Comparison of ENCODE assay signal across 12 mouse cellular contexts in genomic region chr4:57280888-57281287, GRCm38 (mm10). TPM values are rescaled to one million over a fixed set of nuclear protein-coding genes. Genes with fewer than 3 reads are reported as not detected.
A peak's percentile ranks its signal among the peaks of the same experiment; 100 is the strongest.
DNase-seq lines count a peak whose midpoint lies in the region; TF ChIP-seq lines count a peak whose summit lies in the region.
"Had no signal": no experiment of that assay in that cellular context is flagged by ENCODE, and none has a peak within 500 bp of the region (broad histone marks: within the 10 kb centered on the region; RNA-seq: fewer than 3 reads in every experiment).

No protein-coding gene starts in this region.

- no peaks in the 10 kb centered on the region for H3K27me3 ChIP-seq in cerebellum, adult 2 months (ENCODE audit: control insufficient read depth, insufficient read depth, low read length)
- H3K27me3 ChIP-seq: embryonic facial prominence, embryonic 15.5 days; limb, embryonic 13.5 days; neural tube, embryonic 13.5 days; Patski had no signal

- TF ChIP-seq POLR2A in cerebellum, adult 2 months (IDR thresholded peaks at IDR 0.05; ENCODE audit: borderline replicate concordance, insufficient read depth, low read length) = no peak

- peak; percentile 47 for DNase-seq in urinary bladder, postnatal 25 days (ENCODE audit: low spot score)
- DNase-seq in urinary bladder, adult 18-20 months (ENCODE audit: low spot score in 2 of 2) = no peak
- peak; percentile 74 to 80 for DNase-seq in cerebellum, adult 2 months
- peak; percentile 69 to 74 for DNase-seq in gastrocnemius, postnatal 36 days
- no peak for DNase-seq in natural killer cell, adult 2 months (ENCODE audit: low spot score in 2 of 2)
- DNase-seq in kidney, postnatal 10 days = no peak
- no peak for DNase-seq in embryo, embryonic 9.5 days (ENCODE audit: extremely low spot score)
- DNase-seq: right cerebral cortex, postnatal 25 days had no signal

- H3K27ac ChIP-seq in cerebellum, adult 2 months (ENCODE audit: insufficient read depth, low read length) = no peak overlapping the region
- H3K27ac ChIP-seq: embryonic facial prominence, embryonic 15.5 days; limb, embryonic 13.5 days; neural tube, embryonic 13.5 days had no signal

- no peak overlapping the region for H3K4me3 ChIP-seq in cerebellum, adult 2 months (replicated peaks; ENCODE audit: insufficient read depth, low read depth, low read length)
- H3K4me3 ChIP-seq: embryonic facial prominence, embryonic 15.5 days; limb, embryonic 13.5 days; neural tube, embryonic 13.5 days had no signal

- WGBS in cerebellum, adult 2 months = 11% methylated on average over 5 of the region's 5 CpGs

- intact Hi-C loops in gastrocnemius, postnatal 36 days (cut with DNase I) = no loop called here

- no peak for TF ChIP-seq CTCF in cerebellum, adult 2 months (IDR thresholded peaks at IDR 0.05; ENCODE audit: borderline replicate concordance, insufficient read depth, low read depth, low read length)

- peaks cover 10% of the 10 kb centered on the region for H3K4me1 ChIP-seq in cerebellum, adult 2 months (ENCODE audit: control insufficient read depth, insufficient read depth, low read length)
- H3K4me1 ChIP-seq: neural tube, embryonic 13.5 days had no signal

RNA-seq across cellular contexts. Expression of gene Ptpn3, which starts 20.7 kb away (rescaled TPM):
- polyA plus RNA-seq in cerebellum, adult 2 months (2012; rRNA removed) = 13.5 and 14.6 TPM in 2 replicates
- total RNA-seq in gastrocnemius, postnatal 36 days (2021) = 10 to 100 TPM; 37.5 to 41.5 TPM

Comparison
In these comparisons a context has a peak if more than half of its experiments do, and no peak if none do; other contexts are left out.
1. DNase-seq: peak in urinary bladder, postnatal 25 days (single experiment), cerebellum, adult 2 months (2 of 2) and gastrocnemius, postnatal 36 days (2 of 2); none in urinary bladder, adult 18-20 months (0 of 2), natural killer cell, adult 2 months (0 of 2), kidney, postnatal 10 days (single experiment) and embryo, embryonic 9.5 days (single experiment).